Mouse (Mus musculus): ENCODE measurements around the gene Nedd9. TPM values are rescaled to one million over a fixed set of nuclear protein-coding genes. Genes with fewer than 3 reads are reported as not detected.

Nedd9 gene
- total RNA-seq, 2 experiments from 2014 or later, result 8.7 to 19.7 TPM

- no peak for ATAC-seq (replicated peaks; ENCODE audit: low FRiP score, poor library complexity, severe bottlenecking)
Measured at GRCm38 (mm10) chr13:41494681-41495080, 7.5 kb upstream of the Nedd9 start.

DNA sequence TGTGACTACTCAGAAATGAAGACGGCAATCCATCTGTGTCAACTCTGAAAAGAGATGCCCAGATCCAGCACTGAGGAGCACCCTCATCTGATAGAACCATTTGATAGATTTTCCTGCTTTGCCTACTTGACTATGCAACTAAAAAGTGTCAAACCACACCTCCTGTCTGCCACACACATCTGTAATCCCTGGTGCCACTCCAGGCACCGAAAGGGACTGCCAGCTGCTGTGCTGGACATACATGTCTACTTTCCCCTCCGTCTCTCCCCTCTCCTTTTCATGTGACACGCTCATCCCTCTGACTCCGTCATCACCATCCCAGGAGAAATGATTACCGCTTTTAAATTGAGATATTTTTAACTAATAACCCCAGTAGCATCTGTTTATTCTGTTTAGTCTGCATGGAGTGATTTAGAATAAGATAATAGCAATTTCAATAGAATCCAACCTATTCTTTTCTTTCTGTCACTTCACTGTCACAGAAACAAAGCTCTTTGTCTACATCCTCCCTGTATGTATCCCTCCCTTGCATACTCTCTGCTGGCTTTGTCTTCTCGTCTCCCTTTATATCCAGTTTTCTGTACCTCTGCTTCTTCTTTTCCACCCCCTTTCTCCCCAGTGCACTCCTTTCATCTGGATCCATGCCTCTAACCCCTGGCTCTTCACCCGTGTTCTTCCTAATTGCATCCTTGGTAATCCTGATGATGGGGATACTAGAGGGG, 5.0 kb upstream of the Nedd9 start:
- no peak for ATAC-seq (replicated peaks; ENCODE audit: low FRiP score, poor library complexity, severe bottlenecking)

DNA sequence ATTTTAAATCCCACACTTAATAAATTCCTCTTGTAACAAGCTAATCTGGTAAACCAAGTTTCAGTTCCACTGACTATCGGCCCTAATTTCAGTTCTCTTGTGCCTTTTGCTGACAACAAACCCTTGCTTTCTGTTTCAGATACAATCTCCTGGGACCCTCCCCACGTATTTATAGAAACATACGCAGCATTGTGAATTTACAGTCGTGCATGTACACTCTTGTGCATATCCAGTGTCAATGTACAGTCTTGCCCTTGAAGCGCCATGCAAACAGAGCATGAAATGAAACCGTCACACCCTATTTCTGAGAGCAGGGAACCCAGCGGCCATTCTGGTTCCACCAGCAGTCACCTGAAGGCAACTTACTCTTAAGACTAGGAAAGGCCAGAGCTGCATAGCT, 4.4 kb upstream of the Nedd9 start:
- no peak for ATAC-seq (replicated peaks; ENCODE audit: low FRiP score, poor library complexity, severe bottlenecking)

- no peak for ATAC-seq (replicated peaks; ENCODE audit: low FRiP score, poor library complexity, severe bottlenecking)
Measured at GRCm38 (mm10) chr13:41490282-41490681, 3.1 kb upstream of the Nedd9 start.

DNA sequence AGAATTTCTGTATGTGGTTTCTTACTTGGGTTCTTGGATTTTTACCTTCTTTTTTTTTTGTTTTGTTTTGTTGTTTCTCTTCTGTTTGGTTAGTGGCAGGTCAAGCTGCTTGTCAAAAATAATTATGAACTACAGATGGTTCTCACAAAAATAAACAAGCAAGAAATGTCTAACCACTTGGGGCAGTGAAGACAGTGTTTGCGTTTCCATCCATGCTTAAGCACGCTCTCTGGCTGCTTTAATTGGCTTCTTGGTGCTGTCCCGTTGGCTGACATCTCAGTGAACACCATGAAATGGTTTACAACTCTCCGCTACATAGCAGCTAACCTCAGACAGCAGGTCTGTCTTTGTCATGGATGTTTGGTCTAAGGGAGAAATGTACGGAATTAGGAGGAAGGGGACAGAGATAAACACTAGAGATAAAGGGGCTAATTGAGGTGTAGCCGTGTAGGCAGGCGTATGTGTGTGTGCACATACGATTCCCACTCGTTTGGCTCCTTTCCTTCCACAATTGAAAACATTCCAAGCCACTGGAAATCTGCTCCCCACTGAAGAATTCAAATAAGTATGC, 2.6 kb upstream of the Nedd9 start:
- ATAC-seq (replicated peaks; ENCODE audit: low FRiP score, poor library complexity, severe bottlenecking), result no peak

DNA sequence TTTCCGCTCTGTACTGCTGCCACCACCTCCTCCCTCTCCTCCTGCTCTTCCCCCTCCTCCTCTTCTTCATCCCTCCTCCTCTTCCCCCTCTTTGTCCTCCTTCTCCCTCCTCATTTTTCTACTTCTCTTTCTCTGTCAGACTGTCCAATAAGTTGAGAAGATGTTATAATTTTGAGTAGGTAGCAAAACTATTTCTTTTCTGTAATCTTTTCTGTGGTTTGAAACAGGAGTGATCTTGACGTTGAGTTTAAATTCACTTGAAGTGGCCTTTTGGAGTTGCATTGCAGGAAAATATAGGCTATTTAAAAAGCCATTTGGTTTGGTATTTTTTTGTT, 214 bp upstream of the Nedd9 start:
- no peak for ATAC-seq (replicated peaks; ENCODE audit: low FRiP score, poor library complexity, severe bottlenecking)

GRCm38 (mm10) chr13:41483966-41484365, 3.2 kb downstream of the Nedd9 start:
- ATAC-seq (replicated peaks; ENCODE audit: low FRiP score, poor library complexity, severe bottlenecking), result no peak

GRCm38 (mm10) chr13:41482408-41483011, 4.7 kb downstream of the Nedd9 start:
- ATAC-seq (replicated peaks; ENCODE audit: low FRiP score, poor library complexity, severe bottlenecking), result no peak

- ATAC-seq (replicated peaks; ENCODE audit: low FRiP score, poor library complexity, severe bottlenecking), result no peak
Measured at GRCm38 (mm10) chr13:41479737-41480435, 7.3 kb downstream of the Nedd9 start.

- no peak for ATAC-seq (replicated peaks; ENCODE audit: low FRiP score, poor library complexity, severe bottlenecking)
Measured at GRCm38 (mm10) chr13:41476216-41476615, 10.9 kb downstream of the Nedd9 start.

- no peak for ATAC-seq (replicated peaks; ENCODE audit: low FRiP score, poor library complexity, severe bottlenecking)
Measured at GRCm38 (mm10) chr13:41474365-41474764, 12.8 kb downstream of the Nedd9 start.

DNA sequence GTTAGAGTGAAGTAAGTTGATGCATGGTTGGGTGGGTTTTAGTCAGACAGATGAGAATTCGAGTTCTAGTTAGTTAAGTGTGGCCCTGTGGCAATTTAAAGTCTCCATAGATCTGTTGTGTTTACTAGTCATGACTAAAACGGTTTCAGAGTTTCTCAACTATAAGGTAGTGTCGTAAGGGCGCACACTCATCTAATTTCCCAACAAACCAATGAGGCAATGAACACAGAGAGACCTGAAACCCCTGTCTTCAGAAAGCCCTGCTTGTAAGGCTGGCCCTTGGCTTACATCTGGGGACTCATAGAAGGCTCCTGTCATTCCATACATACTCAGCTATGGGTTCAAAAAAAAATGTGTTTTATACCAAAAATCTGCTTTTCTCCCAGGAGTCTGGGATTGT, 13.7 kb downstream of the Nedd9 start:
- ATAC-seq (replicated peaks; ENCODE audit: low FRiP score, poor library complexity, severe bottlenecking), result no peak

GRCm38 (mm10) chr13:41472878-41473424, 14.2 kb downstream of the Nedd9 start:
- ATAC-seq (replicated peaks; ENCODE audit: low FRiP score, poor library complexity, severe bottlenecking), result no peak

DNA sequence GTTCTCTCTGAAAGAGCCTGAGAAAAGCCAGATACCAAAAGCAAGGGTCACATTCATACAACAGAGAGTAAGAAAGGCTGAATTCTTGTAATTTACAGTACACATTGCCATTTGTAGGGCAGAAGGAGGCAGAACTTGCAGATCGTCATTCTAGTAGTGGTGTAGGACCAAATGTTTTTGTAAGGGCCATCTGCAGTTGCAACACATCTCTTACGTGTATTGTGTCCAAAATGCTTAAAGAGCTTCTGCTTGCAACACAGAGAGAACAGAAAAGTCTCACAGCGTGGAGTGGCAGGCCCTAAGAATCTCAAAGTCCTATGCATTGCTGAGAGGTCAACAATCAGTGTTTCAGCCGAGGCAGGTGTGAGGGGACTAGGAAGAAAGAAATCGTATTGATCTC, 18.9 kb downstream of the Nedd9 start:
- ATAC-seq (replicated peaks; ENCODE audit: low FRiP score, poor library complexity, severe bottlenecking), result no peak

DNA sequence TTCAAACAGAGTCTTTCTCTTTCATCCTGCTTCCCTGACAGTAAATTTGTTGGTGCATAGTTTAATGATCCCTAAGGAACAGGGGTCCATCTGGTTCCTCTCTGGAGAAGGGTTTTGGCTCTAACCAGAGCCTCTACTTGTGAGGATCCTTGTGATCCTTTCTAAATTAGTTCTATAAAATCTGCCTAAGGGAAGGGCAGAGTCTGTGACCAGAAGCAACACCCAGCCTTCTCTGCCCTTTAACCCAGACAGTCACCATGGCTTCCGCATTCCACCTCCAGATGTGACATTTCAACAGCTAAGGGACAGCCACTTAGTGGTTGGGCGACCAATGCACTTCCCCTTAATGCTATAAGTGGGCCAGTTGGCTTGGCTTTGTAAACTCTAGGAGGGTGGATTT, 20.1 kb downstream of the Nedd9 start:
- ATAC-seq (replicated peaks; ENCODE audit: low FRiP score, poor library complexity, severe bottlenecking), result no peak

- no peak for ATAC-seq (replicated peaks; ENCODE audit: low FRiP score, poor library complexity, severe bottlenecking)
Measured at GRCm38 (mm10) chr13:41466616-41467015, 20.5 kb downstream of the Nedd9 start.

- no peak for ATAC-seq (replicated peaks; ENCODE audit: low FRiP score, poor library complexity, severe bottlenecking)
Measured at GRCm38 (mm10) chr13:41466191-41466590, 21.0 kb downstream of the Nedd9 start.

DNA sequence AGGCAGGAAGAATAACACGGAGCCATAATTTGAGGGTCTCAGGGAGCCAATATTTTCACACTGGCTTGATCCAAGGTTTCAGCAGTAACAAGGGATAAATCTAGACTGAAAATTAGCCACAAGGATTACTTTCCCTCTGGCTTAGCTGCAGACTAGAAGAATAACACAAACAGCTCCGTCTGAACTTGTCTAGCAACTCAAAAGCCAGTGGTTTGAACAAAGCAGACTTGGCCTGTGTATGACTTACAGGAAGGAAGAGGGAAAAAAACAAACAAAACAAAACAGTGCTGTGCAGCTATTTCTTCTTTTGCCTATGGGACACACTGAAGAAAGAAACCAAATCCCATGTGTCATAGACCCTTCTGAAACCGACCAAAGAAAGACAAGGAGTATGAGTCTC, 25.7 kb downstream of the Nedd9 start:
- no peak for ATAC-seq (replicated peaks; ENCODE audit: low FRiP score, poor library complexity, severe bottlenecking)

DNA sequence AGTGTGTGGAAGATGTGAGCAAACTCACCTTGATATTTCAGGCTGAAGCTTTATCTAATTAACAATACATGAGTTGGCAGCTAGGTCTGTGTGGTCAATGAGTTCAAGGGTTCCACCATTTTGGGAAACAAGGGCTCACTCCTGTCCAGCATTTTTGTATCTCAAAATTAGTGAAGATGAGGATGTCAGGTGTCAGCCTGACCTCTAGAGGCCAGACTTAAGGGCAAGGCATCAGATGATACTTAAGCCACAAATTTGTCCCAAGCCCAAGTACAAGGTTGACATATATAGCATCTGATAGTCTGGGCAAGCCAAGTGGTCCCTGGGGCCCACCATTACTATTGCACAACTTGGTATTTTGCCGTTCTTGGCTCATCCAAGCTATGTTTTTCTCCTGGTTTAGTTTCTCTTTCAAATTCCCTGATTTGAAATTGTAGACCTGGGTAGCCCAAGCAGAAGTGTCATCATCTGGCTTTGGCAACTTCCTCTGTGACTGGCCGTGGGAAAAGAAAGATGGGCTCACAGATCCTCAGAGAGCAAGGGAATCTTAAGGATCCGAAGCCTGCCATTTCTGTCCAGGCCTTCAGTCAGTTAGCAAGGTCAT, 27.4 kb downstream of the Nedd9 start:
- no peak for ATAC-seq (replicated peaks; ENCODE audit: low FRiP score, poor library complexity, severe bottlenecking)

- no peak for ATAC-seq (replicated peaks; ENCODE audit: low FRiP score, poor library complexity, severe bottlenecking)
Measured at GRCm38 (mm10) chr13:41458709-41459108, 28.5 kb downstream of the Nedd9 start.

Data from erythroid progenitor cell, adult 5-6 weeks (primary cell).